Mouse (Mus musculus) heart, embryonic 13.5 days (tissue): ENCODE results near the gene Ppp2r5c. TPM values are rescaled to one million over a fixed set of nuclear protein-coding genes. Genes with fewer than 3 reads are reported as not detected.

Source experiments
- ATAC-seq: fragments of 200-750 bp; cut with Nextera tagmentation; 2 replicates; pipeline ENCODE4 v1.8.0; 2017; ENCODE audit warnings: moderate TSS enrichment; ENCODE audit not compliant: insufficient number of reproducible peaks, low FRiP score, low TSS enrichment; ENCODE audit errors: extremely low read depth
- H3K27ac ChIP-seq: fragments of 300-500 bp; sonication (generic); replicated peaks from 2 replicates; pipeline ENCODE4 v1.5.1; 2015; ENCODE audit warnings: moderate library complexity, mild to moderate bottlenecking, inconsistent platforms
- H3K27me3 ChIP-seq: fragments of 300-500 bp; sonication (generic); replicated peaks from 2 replicates; pipeline ENCODE4 v1.6.1; 2015; ENCODE audit warnings: mild to moderate bottlenecking, inconsistent platforms
- H3K36me3 ChIP-seq: fragments of 300-500 bp; sonication (generic); 2 replicates; pipeline ENCODE4 v1.6.1; 2015; ENCODE audit warnings: mild to moderate bottlenecking, inconsistent platforms
- H3K4me1 ChIP-seq: fragments of 300-500 bp; sonication (generic); 2 replicates; pipeline ENCODE4 v1.6.1; 2015; ENCODE audit warnings: inconsistent platforms
- H3K4me2 ChIP-seq: fragments of 300-500 bp; sonication (generic); 2 replicates; pipeline ENCODE4 v1.6.1; 2015; ENCODE audit warnings: inconsistent platforms, mild to moderate bottlenecking, moderate library complexity
- H3K4me3 ChIP-seq: fragments of 300-500 bp; sonication (generic); 2 replicates; pipeline ENCODE4 v1.5.1; 2015; ENCODE audit warnings: moderate library complexity, mild to moderate bottlenecking, inconsistent platforms
- H3K9ac ChIP-seq: fragments of 300-500 bp; sonication (generic); 2 replicates; pipeline ENCODE4 v1.6.1; 2015; ENCODE audit warnings: inconsistent platforms, mild to moderate bottlenecking, moderate library complexity
- H3K9me3 ChIP-seq: fragments of 300-500 bp; sonication (generic); 2 replicates; pipeline ENCODE4 v1.6.1; 2016; ENCODE audit warnings: inconsistent platforms
- WGBS: fragments of 180-500 bp; shearing (Covaris S2); methylation state at CpG from one replicate; pipeline ENCODE4 v1.1.7; 2015; ENCODE audit warnings: mixed read lengths; 5-methylcytosine and 5-hydroxymethylcytosine counted together
- polyA plus RNA-seq: library from polyadenylated mRNA; unstranded; fragments of >200 nt; fragmentation: Nextera tagmentation; extraction: Ambion mirVana; gene quantifications from 2 replicates; pipeline ENCODE4 v1.2.1, GENCODE M21; 2015

Gene Ppp2r5c
- polyA plus RNA-seq, 1 experiment from 2014 or later = 113 TPM

DNA sequence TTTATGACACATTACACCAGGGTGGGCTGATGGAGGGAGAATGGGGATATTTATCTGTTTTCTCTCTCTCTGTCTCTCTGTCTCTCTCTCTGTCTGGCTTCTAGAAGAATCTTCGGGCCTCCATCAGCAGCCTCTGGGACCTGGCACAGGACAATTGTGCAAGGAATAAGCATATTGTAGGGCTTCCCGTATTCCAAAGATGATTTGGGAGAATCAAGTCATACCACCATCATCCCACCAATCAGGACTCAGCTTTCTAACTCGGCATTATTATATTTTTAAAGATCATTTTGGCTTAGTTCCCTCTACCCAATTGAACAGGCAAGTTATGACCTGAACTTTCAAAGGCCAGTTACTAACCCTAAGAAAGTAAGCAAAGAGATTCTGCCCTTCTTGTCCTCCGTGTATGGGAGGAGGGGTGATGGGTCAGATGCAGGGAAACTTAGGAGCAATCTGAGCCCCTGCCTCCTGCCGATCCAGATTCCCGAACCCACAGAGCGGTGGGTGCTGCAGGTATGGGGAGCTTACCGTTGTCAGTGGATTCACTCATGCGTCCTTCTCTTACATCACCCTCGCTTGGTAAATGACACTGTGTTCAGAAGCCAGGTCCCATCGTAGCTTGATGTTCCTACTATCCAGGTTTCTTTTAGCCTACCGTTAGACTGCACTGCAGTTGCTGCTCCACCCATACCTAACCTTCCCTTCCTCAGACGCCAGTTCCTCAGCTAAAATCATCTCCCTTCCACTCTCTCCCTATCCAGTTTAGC is 153.5 kb downstream of the Ppp2r5c start:
- Histone ChIP-seq H3K4me2 (peak overlapping the region; percentile 95), H3K27ac (no peak overlapping the region), H3K9ac (peak overlapping the region; percentile 70), H3K9me3 (no peaks in the 10 kb centered on the region), H3K27me3 (peaks cover 16% of the 10 kb centered on the region), H3K4me1 (peaks cover 32% of the 10 kb centered on the region), H3K4me3 (peak overlapping the region; percentile 100), H3K36me3 (no peaks in the 10 kb centered on the region)
- WGBS = 52% methylated on average over 13 of the region's 13 CpGs
- no peak for ATAC-seq

- peak within 1 kb of the TSS; percentile 99 for H3K9ac ChIP-seq
- peaks cover 10% of the 10 kb centered on the region for H3K27me3 ChIP-seq
- H3K4me2 ChIP-seq = peak within 1 kb of the TSS; percentile 95
- peak within 1 kb of the TSS; percentile 100 for H3K4me3 ChIP-seq
- H3K4me1 ChIP-seq = peaks cover 32% of the 10 kb centered on the region
- peak within 1 kb of the TSS; percentile 99 for H3K27ac ChIP-seq
- 0 out of 2 replicates have a peak, but pooled peaks cover 4% of the 10 kb centered on the region for H3K36me3 ChIP-seq
- under 1% methylated on average over 105 of the region's 105 CpGs for WGBS
- H3K9me3 ChIP-seq = no peaks in the 10 kb centered on the region
- ATAC-seq = peak; percentile 89
These were observed 154.6 kb downstream of the Ppp2r5c start, which contains the start of gene Dync1h1 for GRCm38 (mm10) chr12:110601241-110602218. Gene Dync1h1, plus strand, starts transcription at chr12:110601452.

DNA sequence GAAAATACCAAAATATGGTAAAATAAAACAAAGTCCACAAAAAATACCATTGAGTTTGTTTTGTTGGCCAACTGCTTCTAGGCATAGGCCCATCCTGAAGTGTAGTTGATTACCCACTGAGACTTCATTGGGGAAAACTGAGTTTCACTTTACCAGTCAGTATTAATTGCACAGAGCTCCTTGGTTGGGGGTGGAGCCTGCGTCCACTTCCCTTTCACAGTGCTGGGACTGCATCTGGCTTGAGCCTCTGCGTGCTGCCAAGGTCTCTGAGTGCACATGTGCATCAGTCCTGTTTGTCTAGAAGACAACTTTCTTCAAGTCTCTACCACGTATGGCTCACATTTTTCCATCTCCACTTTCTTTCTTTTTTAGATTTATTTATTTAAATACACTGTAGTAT is 159.2 kb downstream of the Ppp2r5c start:
- Histone ChIP-seq H3K4me1 (peaks cover 42% of the 10 kb centered on the region), H3K4me2 (no peak overlapping the region), H3K27ac (no peak overlapping the region), H3K36me3 (peaks cover 17% of the 10 kb centered on the region), H3K27me3 (no peaks in the 10 kb centered on the region), H3K4me3 (no peak overlapping the region), H3K9ac (no peak overlapping the region), H3K9me3 (no peaks in the 10 kb centered on the region)
- 80% methylated on average over 3 of the region's 3 CpGs for WGBS
- ATAC-seq = no peak

- no peak for ATAC-seq
- Histone ChIP-seq H3K9me3 (no peaks in the 10 kb centered on the region), H3K27ac (no peak overlapping the region), H3K4me3 (no peak overlapping the region), H3K4me1 (peaks cover 42% of the 10 kb centered on the region), H3K27me3 (no peaks in the 10 kb centered on the region), H3K36me3 (peaks cover 18% of the 10 kb centered on the region), H3K9ac (no peak overlapping the region), H3K4me2 (no peak overlapping the region)
- 78% methylated on average over 2 of the region's 2 CpGs for WGBS
These were observed 159.8 kb downstream of the Ppp2r5c start for GRCm38 (mm10) chr12:110606676-110607075.

GRCm38 (mm10) chr12:110608460-110609152 is 161.7 kb downstream of the Ppp2r5c start:
- WGBS = 59% methylated on average over 11 of the region's 11 CpGs
- peak overlapping the region; percentile 64; the same call in 1 of the 2 replicates for H3K9ac ChIP-seq
- peak overlapping the region; percentile 30; the same call in 1 of the 2 replicates for H3K4me2 ChIP-seq
- peaks cover 38% of the 10 kb centered on the region for H3K36me3 ChIP-seq
- no peaks in the 10 kb centered on the region for H3K27me3 ChIP-seq
- no peak for ATAC-seq
- H3K4me3 ChIP-seq = no peak overlapping the region
- peak overlapping the region; percentile 60 for H3K27ac ChIP-seq
- peaks cover 27% of the 10 kb centered on the region for H3K4me1 ChIP-seq
- no peaks in the 10 kb centered on the region for H3K9me3 ChIP-seq

DNA sequence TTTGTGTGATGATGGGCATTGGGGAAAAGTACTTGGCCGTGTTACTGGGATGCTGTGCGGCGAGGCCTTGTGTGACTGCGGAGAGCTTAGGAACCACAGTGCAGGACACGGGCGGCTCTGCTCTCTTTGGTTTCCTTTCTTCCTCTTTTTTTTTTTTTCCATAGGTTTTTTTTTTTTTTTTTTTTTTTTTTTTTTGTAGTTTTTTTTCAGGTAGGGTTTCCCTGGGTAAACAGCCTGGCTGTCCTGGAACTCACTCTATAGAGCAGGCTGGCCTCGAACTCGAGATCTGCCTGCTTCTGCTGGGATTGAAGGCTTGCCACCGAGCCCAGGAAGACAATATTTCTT is 162.2 kb downstream of the Ppp2r5c start:
- H3K27ac ChIP-seq = peak overlapping the region; percentile 60
- H3K4me1 ChIP-seq = peaks cover 22% of the 10 kb centered on the region
- no peak overlapping the region for H3K4me3 ChIP-seq
- H3K9me3 ChIP-seq = no peaks in the 10 kb centered on the region
- peak overlapping the region; percentile 30; the same call in 1 of the 2 replicates for H3K4me2 ChIP-seq
- peaks cover 43% of the 10 kb centered on the region for H3K36me3 ChIP-seq
- no peaks in the 10 kb centered on the region for H3K27me3 ChIP-seq
- H3K9ac ChIP-seq = peak overlapping the region; percentile 64
- WGBS = 70% methylated on average over 9 of the region's 9 CpGs
- no peak for ATAC-seq

DNA sequence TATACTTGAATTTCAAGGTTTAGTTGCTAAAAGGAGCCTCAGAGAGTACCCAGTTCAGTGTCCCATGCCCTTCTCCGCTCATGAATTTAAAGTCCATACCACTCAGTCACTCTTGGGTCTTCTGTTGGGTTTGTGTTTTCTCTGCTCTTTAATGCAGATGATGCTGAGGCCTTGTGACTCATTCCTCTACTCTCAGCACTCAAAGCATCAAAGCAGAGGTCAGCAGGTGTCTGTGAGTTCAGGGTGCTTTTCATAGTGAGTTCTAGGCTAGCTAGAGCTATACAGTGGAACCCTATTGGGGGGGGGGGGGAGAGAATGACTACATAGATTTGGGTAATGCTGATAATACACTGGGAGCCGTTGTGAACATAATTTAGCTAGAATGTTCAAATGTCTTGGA is 163.8 kb downstream of the Ppp2r5c start:
- no peak overlapping the region for H3K27ac ChIP-seq
- ATAC-seq = no peak
- no peak overlapping the region for H3K9ac ChIP-seq
- peaks cover 14% of the 10 kb centered on the region for H3K4me1 ChIP-seq
- H3K9me3 ChIP-seq = no peaks in the 10 kb centered on the region
- H3K36me3 ChIP-seq = peaks cover 59% of the 10 kb centered on the region
- H3K4me3 ChIP-seq = no peak overlapping the region
- H3K27me3 ChIP-seq = no peaks in the 10 kb centered on the region
- 92% methylated on average over 2 of the region's 2 CpGs for WGBS
- H3K4me2 ChIP-seq = no peak overlapping the region

DNA sequence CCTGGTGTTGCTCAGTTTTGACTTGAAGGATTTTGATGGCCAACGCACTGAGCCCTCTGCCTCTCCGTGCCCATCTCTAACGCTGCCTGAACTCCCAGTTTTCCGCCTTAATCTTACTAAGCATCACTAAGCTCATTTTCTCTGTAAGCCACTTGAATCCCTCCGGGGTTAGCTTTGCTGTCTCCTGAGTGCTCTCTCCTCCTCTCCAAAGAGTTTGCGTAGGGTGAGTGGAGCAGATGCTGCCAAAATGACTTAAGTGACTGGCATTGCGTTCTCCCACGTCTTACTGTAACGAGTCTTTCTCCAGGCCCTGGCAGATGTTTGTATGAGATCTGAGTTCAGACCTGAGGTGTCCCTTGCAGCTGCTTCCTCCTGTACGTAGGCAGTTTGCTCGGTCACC is 183.1 kb downstream of the Ppp2r5c start:
- H3K4me3 ChIP-seq = no peak overlapping the region
- 96% methylated on average over 11 of the region's 11 CpGs for WGBS
- no peaks in the 10 kb centered on the region for H3K27me3 ChIP-seq
- no peak overlapping the region for H3K4me2 ChIP-seq
- no peak for ATAC-seq
- peaks cover 100% of the 10 kb centered on the region for H3K36me3 ChIP-seq
- H3K4me1 ChIP-seq = no peaks in the 10 kb centered on the region
- no peak overlapping the region for H3K9ac ChIP-seq
- no peaks in the 10 kb centered on the region for H3K9me3 ChIP-seq
- no peak overlapping the region for H3K27ac ChIP-seq

Other genes with a start within 250 kb of the Ppp2r5c start
- 0.25 and 0.27 TPM in 2 replicates for gene Dio3, start 168.1 kb upstream of the Ppp2r5c start, polyA plus RNA-seq
- gene Dync1h1, start 154.3 kb downstream of the Ppp2r5c start, polyA plus RNA-seq = 41.7 and 42.0 TPM in 2 replicates
- not detected in 2 replicates for gene 1700001K19Rik, start 235.5 kb downstream of the Ppp2r5c start, polyA plus RNA-seq